Comparison of ENCODE assay signal across 15 mouse cellular contexts in the genomic region with DNA sequence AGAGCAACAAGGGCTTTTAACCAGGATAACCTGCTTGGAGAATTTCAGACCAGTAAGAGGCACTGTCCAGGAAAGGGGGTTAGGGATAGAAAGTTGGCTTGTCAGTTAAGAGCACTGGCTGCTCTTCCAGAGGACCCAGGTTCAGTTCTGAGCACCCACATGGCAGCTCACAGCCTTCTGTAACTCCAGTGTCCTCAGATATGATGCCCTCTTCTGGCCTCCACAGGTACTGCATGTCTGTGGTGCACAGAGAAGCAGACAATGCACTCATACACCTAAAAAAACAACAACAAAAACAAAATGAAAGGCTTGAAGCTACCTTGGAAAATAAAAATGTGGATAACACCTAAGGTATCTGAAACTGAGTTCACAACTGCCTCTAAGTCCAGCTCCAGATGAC.
DNase-seq lines count a peak whose midpoint lies in the region; ATAC-seq and TF ChIP-seq lines count a peak whose summit lies in the region.
"Had no signal": no experiment of that assay in that cellular context is flagged by ENCODE, and none has a peak within 500 bp of the region (broad histone marks: within the 10 kb centered on the region; RNA-seq: fewer than 3 reads in every experiment).

No protein-coding gene starts in this region.

- H3K9me3 ChIP-seq in hindbrain, postnatal 0 days (ENCODE audit: low read length) = no peaks in the 10 kb centered on the region
- H3K9me3 ChIP-seq in hindbrain, embryonic 13.5 days = no peaks in the 10 kb centered on the region
- no peaks in the 10 kb centered on the region for H3K9me3 ChIP-seq in lung, embryonic 16.5 days (ENCODE audit: control insufficient read depth, low read length)
- H3K9me3 ChIP-seq: embryonic facial prominence, embryonic 15.5 days had no signal

- H3K4me3 ChIP-seq in hindbrain, postnatal 0 days (ENCODE audit: low read length) = no peak overlapping the region
- no peak overlapping the region for H3K4me3 ChIP-seq in hindbrain, embryonic 13.5 days
- H3K4me3 ChIP-seq in lung, embryonic 16.5 days (ENCODE audit: low read length) = no peak overlapping the region
- H3K4me3 ChIP-seq: embryonic facial prominence, embryonic 15.5 days; limb, embryonic 12.5 days had no signal

- H3K4me2 ChIP-seq in hindbrain, postnatal 0 days (ENCODE audit: low read depth, low read length) = no peak overlapping the region
- no peak overlapping the region for H3K4me2 ChIP-seq in hindbrain, embryonic 13.5 days
- H3K4me2 ChIP-seq in lung, embryonic 16.5 days (ENCODE audit: low read depth, low read length) = no peak overlapping the region
- H3K4me2 ChIP-seq: embryonic facial prominence, embryonic 15.5 days; limb, embryonic 12.5 days had no signal

- DNase-seq in hindbrain, postnatal 0 days (ENCODE audit: low spot score) = no peak
- DNase-seq in lung, adult 18-20 months = no peak
- DNase-seq in R1 (ENCODE audit: low read depth, low spot score) = peak; percentile 72
- peak; percentile 13 to 23 for DNase-seq in natural killer cell, adult 2 months (ENCODE audit: low spot score in 2 of 2)
- no peak for DNase-seq in adrenal gland, postnatal 25 days
- DNase-seq in left cerebral cortex, adult 18-20 months (ENCODE audit: low spot score in 2 of 2) = no peak
- DNase-seq: cerebellum, postnatal 36 days; heart, postnatal 4 days; kidney, adult 9 months; layer of hippocampus, adult 9-11 months had no signal

- H3K9ac ChIP-seq in hindbrain, postnatal 0 days (replicated peaks; ENCODE audit: low read length) = no peak overlapping the region
- no peak overlapping the region for H3K9ac ChIP-seq in hindbrain, embryonic 13.5 days
- H3K9ac ChIP-seq in lung, embryonic 16.5 days (ENCODE audit: low read length) = no peak overlapping the region
- H3K9ac ChIP-seq: embryonic facial prominence, embryonic 15.5 days; limb, embryonic 12.5 days had no signal

- no peak overlapping the region for H3K27ac ChIP-seq in hindbrain, postnatal 0 days
- H3K27ac ChIP-seq in hindbrain, embryonic 13.5 days = no peak overlapping the region
- peak overlapping the region; percentile 73 for H3K27ac ChIP-seq in lung, embryonic 16.5 days (ENCODE audit: low read length)
- H3K27ac ChIP-seq: embryonic facial prominence, embryonic 15.5 days; limb, embryonic 12.5 days had no signal

- H3K36me3 ChIP-seq in hindbrain, postnatal 0 days (ENCODE audit: insufficient read depth, low read length) = no peaks in the 10 kb centered on the region
- H3K36me3 ChIP-seq in hindbrain, embryonic 13.5 days = no peaks in the 10 kb centered on the region
- H3K36me3 ChIP-seq in lung, embryonic 16.5 days (ENCODE audit: control insufficient read depth, insufficient read depth, low read length) = no peaks in the 10 kb centered on the region
- H3K36me3 ChIP-seq: embryonic facial prominence, embryonic 15.5 days; limb, embryonic 12.5 days had no signal

- TF ChIP-seq CTCF in hindbrain, postnatal 0 days (IDR thresholded peaks at IDR 0.05; ENCODE audit: low read depth) = peak; percentile 44

- no peak for ATAC-seq in hindbrain, postnatal 0 days
- no peak for ATAC-seq in hindbrain, embryonic 13.5 days (ENCODE audit: low FRiP score)
- ATAC-seq in lung, embryonic 16.5 days (ENCODE audit: low read depth) = no peak
- ATAC-seq: forebrain, embryonic 16.5 days had no signal

- peaks cover 10% of the 10 kb centered on the region; the same call in 1 of the 2 replicates for H3K4me1 ChIP-seq in hindbrain, postnatal 0 days (ENCODE audit: insufficient read depth, low read length)
- H3K4me1 ChIP-seq in hindbrain, embryonic 13.5 days (replicated peaks) = peaks cover 11% of the 10 kb centered on the region
- peaks cover 26% of the 10 kb centered on the region for H3K4me1 ChIP-seq in lung, embryonic 16.5 days (replicated peaks; ENCODE audit: control insufficient read depth, insufficient read depth, low read length)

- H3K27me3 ChIP-seq in hindbrain, postnatal 0 days (ENCODE audit: insufficient read depth, low read length) = no peaks in the 10 kb centered on the region
- H3K27me3 ChIP-seq in hindbrain, embryonic 13.5 days = no peaks in the 10 kb centered on the region
- H3K27me3 ChIP-seq in lung, embryonic 16.5 days (ENCODE audit: control insufficient read depth, insufficient read depth, low read depth, low read length) = no peaks in the 10 kb centered on the region
- H3K27me3 ChIP-seq: embryonic facial prominence, embryonic 15.5 days; limb, embryonic 12.5 days had no signal

Comparison
In these comparisons a context has a peak if more than half of its experiments do, and no peak if none do; other contexts are left out.
1. DNase-seq: peak in R1 (single experiment) and natural killer cell, adult 2 months (2 of 2); none in hindbrain, postnatal 0 days (single experiment), lung, adult 18-20 months (0 of 2), adrenal gland, postnatal 25 days (single experiment) and left cerebral cortex, adult 18-20 months (0 of 2).